Mouse (Mus musculus) limb, embryonic 12.5 days (tissue): ENCODE data around the gene A2ml1. TPM values are rescaled to one million over a fixed set of nuclear protein-coding genes. Genes with fewer than 3 reads are reported as not detected.

Experiments
- ATAC-seq: fragments of 200-750 bp; cut with Nextera tagmentation; 2 replicates; pipeline ENCODE4 v1.8.0; 2017; ENCODE audit warnings: low read depth, moderate TSS enrichment; ENCODE audit not compliant: insufficient number of reproducible peaks, insufficient read depth, low FRiP score, low TSS enrichment
- H3K27ac ChIP-seq: fragments of 300-500 bp; sonication (generic); 2 replicates; pipeline ENCODE4 v1.5.1; 2016; ENCODE audit warnings: mild to moderate bottlenecking, moderate library complexity
- H3K27me3 ChIP-seq: fragments of 300-500 bp; sonication (generic); 2 replicates; pipeline ENCODE4 v1.6.1; 2016; ENCODE audit warnings: mild to moderate bottlenecking, moderate library complexity
- H3K36me3 ChIP-seq: fragments of 300-500 bp; sonication (generic); 2 replicates; pipeline ENCODE4 v1.6.1; 2016; ENCODE audit warnings: mild to moderate bottlenecking, moderate library complexity
- H3K4me1 ChIP-seq: fragments of 300-500 bp; sonication (generic); replicated peaks from 2 replicates; pipeline ENCODE4 v1.6.1; 2016
- H3K4me2 ChIP-seq: fragments of 300-500 bp; sonication (generic); 2 replicates; pipeline ENCODE4 v1.6.1; 2016; ENCODE audit warnings: mild to moderate bottlenecking, moderate library complexity
- H3K4me3 ChIP-seq: fragments of 300-500 bp; sonication (generic); replicated peaks from 2 replicates; pipeline ENCODE4 v1.5.1; 2016; ENCODE audit warnings: mild to moderate bottlenecking
- H3K9ac ChIP-seq: fragments of 300-500 bp; sonication (generic); replicated peaks from 2 replicates; pipeline ENCODE4 v1.6.1; 2016; ENCODE audit warnings: mild to moderate bottlenecking, moderate library complexity
- H3K9me3 ChIP-seq: fragments of 300-500 bp; sonication (generic); 2 replicates; pipeline ENCODE4 v1.6.1; 2016; ENCODE audit warnings: mild to moderate bottlenecking, moderate library complexity
- WGBS: fragments of 180-500 bp; shearing (Covaris S2); methylation state at CpG from one replicate; pipeline ENCODE4 v1.1.7; 2016; 5-methylcytosine and 5-hydroxymethylcytosine counted together
- polyA plus RNA-seq: library from polyadenylated mRNA; unstranded; fragments of >200 nt; fragmentation: Nextera tagmentation; extraction: Ambion mirVana; gene quantifications from 2 replicates; pipeline ENCODE4 v1.2.1, GENCODE M21; 2016

A2ml1 gene
- polyA plus RNA-seq, 1 experiment from 2014 or later = not detected

GRCm38 (mm10) chr6:128549463-128550452 is 31.6 kb downstream of the A2ml1 start:
- Histone ChIP-seq H3K36me3 (no peaks in the 10 kb centered on the region), H3K4me2 (no peak overlapping the region), H3K4me1 (no peaks in the 10 kb centered on the region), H3K9ac (no peak overlapping the region), H3K27me3 (no peaks in the 10 kb centered on the region), H3K4me3 (no peak overlapping the region), H3K27ac (no peak overlapping the region), H3K9me3 (no peaks in the 10 kb centered on the region)
- ATAC-seq = no peak
- 81% methylated on average over 15 of the region's 15 CpGs for WGBS

- ATAC-seq = no peak
Observed at GRCm38 (mm10) chr6:128548532-128548931, 32.9 kb downstream of the A2ml1 start.

GRCm38 (mm10) chr6:128545402-128545801 is 36.0 kb downstream of the A2ml1 start:
- WGBS = 87% methylated on average over 4 of the region's 4 CpGs

More at GRCm38 (mm10) chr6:128548532-128548931, 32.9 kb downstream of the A2ml1 start:
- Histone ChIP-seq H3K9ac (no peak overlapping the region), H3K4me3 (no peak overlapping the region), H3K36me3 (no peaks in the 10 kb centered on the region), H3K27me3 (no peaks in the 10 kb centered on the region), H3K9me3 (no peaks in the 10 kb centered on the region), H3K27ac (no peak overlapping the region), H3K4me1 (no peaks in the 10 kb centered on the region), H3K4me2 (no peak overlapping the region)
- 93% methylated on average over 10 of the region's 10 CpGs for WGBS

GRCm38 (mm10) chr6:128543226-128543625 is 38.2 kb downstream of the A2ml1 start:
- H3K9me3 ChIP-seq = no peaks in the 10 kb centered on the region
- no peak overlapping the region for H3K9ac ChIP-seq
- ATAC-seq = no peak
- H3K36me3 ChIP-seq = no peaks in the 10 kb centered on the region
- H3K4me3 ChIP-seq = no peak overlapping the region
- 66% methylated on average over 13 of the region's 13 CpGs for WGBS
- no peak overlapping the region for H3K27ac ChIP-seq
- H3K4me2 ChIP-seq = no peak overlapping the region
- no peaks in the 10 kb centered on the region for H3K4me1 ChIP-seq
- H3K27me3 ChIP-seq = no peaks in the 10 kb centered on the region

More at GRCm38 (mm10) chr6:128545402-128545801, 36.0 kb downstream of the A2ml1 start:
- Histone ChIP-seq H3K9ac (no peak overlapping the region), H3K4me2 (no peak overlapping the region), H3K9me3 (no peaks in the 10 kb centered on the region), H3K36me3 (no peaks in the 10 kb centered on the region), H3K27me3 (no peaks in the 10 kb centered on the region), H3K4me3 (no peak overlapping the region), H3K4me1 (no peaks in the 10 kb centered on the region), H3K27ac (no peak overlapping the region)
- ATAC-seq = no peak

- 92% methylated on average over 2 of the region's 2 CpGs for WGBS
- Histone ChIP-seq H3K4me1 (no peaks in the 10 kb centered on the region), H3K4me3 (no peak overlapping the region), H3K9me3 (no peaks in the 10 kb centered on the region), H3K27ac (no peak overlapping the region), H3K36me3 (no peaks in the 10 kb centered on the region), H3K4me2 (no peak overlapping the region), H3K27me3 (no peaks in the 10 kb centered on the region), H3K9ac (no peak overlapping the region)
- ATAC-seq = no peak
Observed at GRCm38 (mm10) chr6:128535250-128535649, 46.2 kb downstream of the A2ml1 start.

- no peaks in the 10 kb centered on the region for H3K27me3 ChIP-seq
- ATAC-seq = no peak
- no peaks in the 10 kb centered on the region for H3K36me3 ChIP-seq
- WGBS = 89% methylated on average over 6 of the region's 6 CpGs
- no peaks in the 10 kb centered on the region for H3K4me1 ChIP-seq
- H3K9me3 ChIP-seq = no peaks in the 10 kb centered on the region
- H3K9ac ChIP-seq = no peak overlapping the region
- H3K4me3 ChIP-seq = no peak overlapping the region
- H3K27ac ChIP-seq = no peak overlapping the region
- no peak overlapping the region for H3K4me2 ChIP-seq
Observed at GRCm38 (mm10) chr6:128533296-128533695, 48.1 kb downstream of the A2ml1 start.

GRCm38 (mm10) chr6:128532701-128533100 is 48.7 kb downstream of the A2ml1 start:
- no peak overlapping the region for H3K4me2 ChIP-seq
- H3K27ac ChIP-seq = no peak overlapping the region
- no peaks in the 10 kb centered on the region for H3K27me3 ChIP-seq
- no peak overlapping the region for H3K4me3 ChIP-seq
- no peaks in the 10 kb centered on the region for H3K9me3 ChIP-seq
- H3K36me3 ChIP-seq = no peaks in the 10 kb centered on the region
- H3K4me1 ChIP-seq = no peaks in the 10 kb centered on the region
- no peak overlapping the region for H3K9ac ChIP-seq
- WGBS = 92% methylated on average over 9 of the region's 9 CpGs
- no peak for ATAC-seq

GRCm38 (mm10) chr6:128528491-128528890 is 52.9 kb downstream of the A2ml1 start:
- Histone ChIP-seq H3K4me1 (no peaks in the 10 kb centered on the region), H3K36me3 (no peaks in the 10 kb centered on the region), H3K27ac (no peak overlapping the region), H3K9ac (no peak overlapping the region), H3K4me2 (no peak overlapping the region), H3K4me3 (no peak overlapping the region), H3K27me3 (no peaks in the 10 kb centered on the region), H3K9me3 (0 out of 2 replicates have a peak, but pooled peaks cover 4% of the 10 kb centered on the region)
- no peak for ATAC-seq
- 65% methylated on average over 4 of the region's 4 CpGs for WGBS

- H3K9me3 ChIP-seq = 0 out of 2 replicates have a peak, but pooled peaks cover 4% of the 10 kb centered on the region
Observed at GRCm38 (mm10) chr6:128527110-128527509, 54.3 kb downstream of the A2ml1 start.

GRCm38 (mm10) chr6:128526601-128527000 is 54.8 kb downstream of the A2ml1 start, which contains the start of gene Pzp:
Gene Pzp (minus strand): TSS chr6:128526720.
- no peaks in the 10 kb centered on the region for H3K4me1 ChIP-seq
- H3K4me3 ChIP-seq = no peak within 1 kb of the TSS
- WGBS = 90% methylated on average over 4 of the region's 4 CpGs
- no peaks in the 10 kb centered on the region for H3K27me3 ChIP-seq
- H3K36me3 ChIP-seq = no peaks in the 10 kb centered on the region
- H3K4me2 ChIP-seq = no peak within 1 kb of the TSS
- no peak within 1 kb of the TSS for H3K9ac ChIP-seq
- no peak for ATAC-seq
- H3K9me3 ChIP-seq = 0 out of 2 replicates have a peak, but pooled peaks cover 4% of the 10 kb centered on the region
- no peak within 1 kb of the TSS for H3K27ac ChIP-seq

More at GRCm38 (mm10) chr6:128527110-128527509, 54.3 kb downstream of the A2ml1 start:
- WGBS = 85% methylated on average over 1 of the region's 1 CpGs
- no peak overlapping the region for H3K9ac ChIP-seq
- H3K4me2 ChIP-seq = no peak overlapping the region
- no peaks in the 10 kb centered on the region for H3K36me3 ChIP-seq
- no peaks in the 10 kb centered on the region for H3K27me3 ChIP-seq
- no peaks in the 10 kb centered on the region for H3K4me1 ChIP-seq
- no peak overlapping the region for H3K27ac ChIP-seq
- no peak overlapping the region for H3K4me3 ChIP-seq
- ATAC-seq = no peak

- WGBS = 92% methylated on average over 4 of the region's 4 CpGs
- H3K4me2 ChIP-seq = no peak overlapping the region
Observed at GRCm38 (mm10) chr6:128525801-128526200, 55.6 kb downstream of the A2ml1 start.

More at GRCm38 (mm10) chr6:128525801-128526200, 55.6 kb downstream of the A2ml1 start:
- no peaks in the 10 kb centered on the region for H3K4me1 ChIP-seq
- no peak overlapping the region for H3K4me3 ChIP-seq
- no peak overlapping the region for H3K9ac ChIP-seq
- 0 out of 2 replicates have a peak, but pooled peaks cover 4% of the 10 kb centered on the region for H3K9me3 ChIP-seq
- H3K27me3 ChIP-seq = no peaks in the 10 kb centered on the region
- ATAC-seq = no peak
- H3K27ac ChIP-seq = no peak overlapping the region
- no peaks in the 10 kb centered on the region for H3K36me3 ChIP-seq
